Mouse (Mus musculus): ENCODE results near the gene Map2k1.
"Not testable (repeated sequence)": the region's sequence is repeated elsewhere in the genome, so short reads cannot be mapped to it uniquely, and the experiment has no call there.

The Map2k1 gene

GRCm38 (mm10) chr9:64253021-64253904 lies at the start of gene Map2k1:
Gene Map2k1 (minus strand): TSS chr9:64253631.
- peak; percentile 100 for DNase-seq

- DNase-seq: not testable (repeated sequence)
These were observed 49.7 kb upstream of the Map2k1 start for GRCm38 (mm10) chr9:64303086-64303485.

- no peak for DNase-seq
These were observed 29.1 kb upstream of the Map2k1 start for GRCm38 (mm10) chr9:64282404-64282987.

GRCm38 (mm10) chr9:64281781-64282178 lies 28.3 kb upstream of the Map2k1 start:
- DNase-seq: no peak

GRCm38 (mm10) chr9:64281105-64281780 lies 27.8 kb upstream of the Map2k1 start, which contains the start of gene Tipin:
Gene Tipin (plus strand): TSS chr9:64281581.
- DNase-seq: peak; percentile 97

- DNase-seq: no peak
These were observed 25.4 kb upstream of the Map2k1 start for GRCm38 (mm10) chr9:64278665-64279310.

- DNase-seq: peak; percentile 79
These were observed 24.3 kb upstream of the Map2k1 start for GRCm38 (mm10) chr9:64277706-64278105.

- DNase-seq: peak; percentile 24
These were observed 21.5 kb upstream of the Map2k1 start for GRCm38 (mm10) chr9:64274919-64275318.

GRCm38 (mm10) chr9:64274291-64274690 lies 20.9 kb upstream of the Map2k1 start:
- DNase-seq: no peak

- no peak for DNase-seq
These were observed 20.3 kb upstream of the Map2k1 start for GRCm38 (mm10) chr9:64273757-64274156.

GRCm38 (mm10) chr9:64272611-64273010 lies 19.2 kb upstream of the Map2k1 start:
- DNase-seq: peak; percentile 32

GRCm38 (mm10) chr9:64271249-64271648 lies 17.8 kb upstream of the Map2k1 start:
- DNase-seq: no peak

- not testable (repeated sequence) for DNase-seq
These were observed 15.4 kb upstream of the Map2k1 start for GRCm38 (mm10) chr9:64268836-64269235.

- DNase-seq: no peak
These were observed 14.8 kb upstream of the Map2k1 start for GRCm38 (mm10) chr9:64268196-64268595.

GRCm38 (mm10) chr9:64267231-64267630 lies 13.8 kb upstream of the Map2k1 start:
- DNase-seq: no peak

- DNase-seq: no peak
These were observed 11.4 kb upstream of the Map2k1 start for GRCm38 (mm10) chr9:64264813-64265212.

- DNase-seq: no peak
These were observed 7.6 kb upstream of the Map2k1 start for GRCm38 (mm10) chr9:64261023-64261422.

GRCm38 (mm10) chr9:64259906-64260305 lies 6.5 kb upstream of the Map2k1 start:
- no peak for DNase-seq

GRCm38 (mm10) chr9:64256204-64256603 lies 2.8 kb upstream of the Map2k1 start:
- no peak for DNase-seq

- DNase-seq: no peak
These were observed 2.0 kb upstream of the Map2k1 start for GRCm38 (mm10) chr9:64255422-64255821.

GRCm38 (mm10) chr9:64252591-64253020 lies 825 bp downstream of the Map2k1 start:
- peak; percentile 18 for DNase-seq

GRCm38 (mm10) chr9:64250111-64250730 lies 3.2 kb downstream of the Map2k1 start:
- no peak for DNase-seq
